Mouse (Mus musculus) gastrocnemius, postnatal 25 days (tissue): ENCODE results near the gene Rtl8b. TPM values are rescaled to one million over a fixed set of nuclear protein-coding genes. Genes with fewer than 3 reads are reported as not detected.
A peak's percentile ranks its signal among the peaks of the same experiment; 100 is the strongest.
"Not testable (repeated sequence)": the region's sequence is repeated elsewhere in the genome, so short reads cannot be mapped to it uniquely, and the experiment has no call there.

Experiments used
- DNase-seq: peaks from one replicate; pipeline ENCODE4 v3.0.0; 2022
- long read RNA-seq, 2 experiments: library from polyadenylated mRNA; stranded (forward); transcript quantifications; one replicate each; pipeline ENCODE4 v2.0.0; 2021
- total RNA-seq, 2 experiments: library from RNA; stranded (reverse); gene quantifications; 1 replicate in 1 of 2; 2 replicates in 1 of 2; pipeline ENCODE4 v1.2.3; 2021

Rtl8b gene
- total RNA-seq: 10 to 100 TPM; 53.5 to 64.6 TPM
- long read RNA-seq, experiment 1, transcript Rtl8b-201 (1 exons, 1,232 nt): major isoform, 79 of 80 reads
- long read RNA-seq, experiment 1, partial matches to known transcripts: 0 of 80 reads
- long read RNA-seq, experiment 1, other reads (novel, unspliced or antisense): 1 of 80 reads
- long read RNA-seq, experiment 2, transcript Rtl8b-201 (1 exons, 1,232 nt): major isoform, 61 of 61 reads
- long read RNA-seq, experiment 2, partial matches to known transcripts: 0 of 61 reads
- long read RNA-seq, experiment 2, other reads (novel, unspliced or antisense): 0 of 61 reads

- peak; percentile 82 for DNase-seq
Observed at GRCm38 (mm10) chrX:53670294-53670693, at the start of gene Rtl8b. Gene Rtl8b (minus strand): TSS chrX:53670408.

GRCm38 (mm10) chrX:53716323-53717182 lies 46.3 kb upstream of the Rtl8b start:
- DNase-seq: peak; percentile 30

- DNase-seq: no peak
Observed at GRCm38 (mm10) chrX:53715942-53716322, 45.7 kb upstream of the Rtl8b start.

GRCm38 (mm10) chrX:53702673-53703072 lies 32.5 kb upstream of the Rtl8b start:
- no peak for DNase-seq

- DNase-seq: no peak
Observed at GRCm38 (mm10) chrX:53699225-53699624, 29.0 kb upstream of the Rtl8b start.

- no peak for DNase-seq
Observed at GRCm38 (mm10) chrX:53694008-53694777, 24.0 kb upstream of the Rtl8b start.

GRCm38 (mm10) chrX:53693141-53693540 lies 22.9 kb upstream of the Rtl8b start:
- DNase-seq: no peak

- DNase-seq: no peak
Observed at GRCm38 (mm10) chrX:53692065-53692464, 21.9 kb upstream of the Rtl8b start.

- not testable (repeated sequence) for DNase-seq
Observed at GRCm38 (mm10) chrX:53684676-53685075, 14.5 kb upstream of the Rtl8b start.

GRCm38 (mm10) chrX:53682650-53683049 lies 12.4 kb upstream of the Rtl8b start:
- DNase-seq: not testable (repeated sequence)

- not testable (repeated sequence) for DNase-seq
Observed at GRCm38 (mm10) chrX:53676943-53677342, 6.7 kb upstream of the Rtl8b start.

- not testable (repeated sequence) for DNase-seq
Observed at GRCm38 (mm10) chrX:53670696-53671095, 488 bp upstream of the Rtl8b start.

GRCm38 (mm10) chrX:53669557-53670270 lies 494 bp downstream of the Rtl8b start:
- not testable (repeated sequence) for DNase-seq

- not testable (repeated sequence) for DNase-seq
Observed at GRCm38 (mm10) chrX:53652917-53653316, 17.3 kb downstream of the Rtl8b start.

GRCm38 (mm10) chrX:53645885-53646284 lies 24.3 kb downstream of the Rtl8b start:
- no peak for DNase-seq

GRCm38 (mm10) chrX:53642980-53643961 lies 26.9 kb downstream of the Rtl8b start, which contains the start of gene Rtl8a:
Gene Rtl8a (minus strand): TSS chrX:53643682.
- DNase-seq: peak; percentile 64

- DNase-seq: not testable (repeated sequence)
Observed at GRCm38 (mm10) chrX:53642604-53642979, 27.6 kb downstream of the Rtl8b start.

GRCm38 (mm10) chrX:53638107-53638506 lies 32.1 kb downstream of the Rtl8b start:
- not testable (repeated sequence) for DNase-seq
